Mouse (Mus musculus) retina, embryonic 14.5 days (tissue): ENCODE data around the gene 4930583I09Rik.

Experiments used
- DNase-seq: peaks from one replicate; pipeline ENCODE4 v3.0.0-alpha.2; 2015; ENCODE audit warnings: low spot score

Gene 4930583I09Rik

DNA sequence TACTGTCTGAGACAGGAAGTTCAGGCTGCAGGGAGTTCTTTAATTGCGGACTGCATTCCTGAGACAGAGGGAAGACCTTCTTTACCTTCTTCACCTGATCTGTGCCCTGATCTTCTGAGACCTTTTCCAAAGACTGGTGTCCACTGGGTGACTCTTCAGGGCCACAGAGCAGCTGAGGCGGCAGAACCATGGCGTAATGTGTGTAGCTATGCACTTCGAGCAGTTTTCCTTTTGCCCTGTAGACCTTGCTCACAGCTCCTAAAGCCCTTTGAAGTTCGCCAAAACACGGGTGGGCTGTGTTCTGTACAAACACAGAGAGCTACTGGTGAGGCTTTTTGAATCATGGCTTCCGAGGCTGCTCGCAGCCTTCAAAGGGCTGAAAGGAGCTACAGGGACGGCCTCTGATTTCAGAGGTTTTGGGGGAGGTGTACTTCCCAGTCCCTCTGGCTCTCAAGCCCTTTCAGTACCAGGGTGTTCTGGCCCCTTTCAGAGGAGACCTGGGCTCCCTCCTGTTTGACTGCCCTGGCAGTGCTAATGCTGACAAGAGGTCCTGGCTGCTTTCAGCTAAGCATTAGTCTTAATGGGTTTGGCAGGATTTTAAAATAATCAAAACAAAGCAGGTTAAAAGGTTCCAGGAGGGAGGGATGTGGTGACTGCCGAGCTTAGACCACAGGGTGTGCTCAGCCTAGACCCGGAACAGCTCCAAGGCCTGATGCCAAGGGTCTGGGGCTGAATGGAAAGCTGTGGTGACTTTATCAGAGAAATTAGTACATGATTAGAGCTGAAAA lies 33.5 kb downstream of the 4930583I09Rik start:
- peak; percentile 4 for DNase-seq

- no peak for DNase-seq
Observed at GRCm38 (mm10) chr17:64792623-64793022, 43.2 kb downstream of the 4930583I09Rik start.

GRCm38 (mm10) chr17:64792076-64792475 lies 43.8 kb downstream of the 4930583I09Rik start:
- no peak for DNase-seq

GRCm38 (mm10) chr17:64789175-64789574 lies 46.7 kb downstream of the 4930583I09Rik start:
- no peak for DNase-seq

GRCm38 (mm10) chr17:64788301-64788700 lies 47.6 kb downstream of the 4930583I09Rik start:
- no peak for DNase-seq

- DNase-seq = no peak
Observed at GRCm38 (mm10) chr17:64785961-64786360, 49.9 kb downstream of the 4930583I09Rik start.
